Mouse (Mus musculus): ENCODE results near the gene 1700021F07Rik.

DNA sequence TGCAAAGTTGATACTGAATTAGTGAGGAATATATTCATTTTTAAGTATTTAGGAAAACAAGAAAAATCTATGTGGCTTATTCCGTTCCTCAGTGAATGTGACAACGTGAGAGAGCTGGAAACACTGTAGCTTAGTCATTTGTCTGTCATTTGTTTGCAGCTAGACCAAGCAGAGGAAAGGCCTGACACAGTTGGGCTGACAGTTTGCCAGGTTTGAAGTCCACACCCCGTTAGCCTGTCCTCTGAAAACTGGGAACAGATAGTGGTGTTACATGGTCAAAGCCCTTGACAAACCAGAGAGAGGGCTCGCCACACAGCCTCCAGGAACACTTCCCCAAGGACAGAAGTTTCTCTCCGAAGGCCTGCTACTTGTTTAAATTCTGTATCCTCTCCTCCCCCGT, 28.3 kb downstream of the 1700021F07Rik start:
- TF ChIP-seq CTCF (IDR thresholded peaks at IDR 0.05; ENCODE audit: insufficient read depth, low read depth, low read length) (no peak), POLR2A (IDR thresholded peaks at IDR 0.05; ENCODE audit: insufficient read depth, low read depth, low read length) (no peak)

All from olfactory bulb, adult 2 months (tissue).